Mouse (Mus musculus): ENCODE measurements around the gene Rabgap1l. TPM values are rescaled to one million over a fixed set of nuclear protein-coding genes. Genes with fewer than 3 reads are reported as not detected.

The Rabgap1l gene
- polyA plus RNA-seq, 1 experiment: 9.8 TPM

DNA sequence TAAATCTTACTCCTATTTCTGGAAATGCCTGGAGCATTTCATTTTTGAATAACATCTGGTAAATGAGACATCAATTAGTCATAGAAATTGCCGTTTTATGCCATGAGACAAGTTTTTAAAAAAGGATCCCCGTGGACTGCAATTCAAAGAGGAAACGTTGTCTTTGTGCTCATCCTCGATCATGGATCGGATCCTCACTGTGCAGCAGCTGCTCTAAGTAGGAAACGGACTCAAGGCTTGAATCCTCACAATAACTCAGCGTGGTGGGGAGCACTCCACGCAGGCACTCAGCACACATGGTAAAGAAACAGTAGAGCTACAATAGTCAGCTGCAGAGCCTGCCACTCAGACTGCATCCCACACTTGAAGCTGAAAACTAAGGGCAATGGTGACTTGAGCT lies 616.1 kb downstream of the Rabgap1l start:
- no peak for DNase-seq (ENCODE audit: low read depth)

Other genes with a start within 250 kb of the Rabgap1l start
- 15.7 and 15.8 TPM in 2 replicates for gene Rc3h1, start 113.2 kb upstream of the Rabgap1l start, polyA plus RNA-seq (2012; rRNA removed)
- gene Serpinc1, start 185.4 kb upstream of the Rabgap1l start, polyA plus RNA-seq (2012; rRNA removed): 0.36 and 4.0 TPM in 2 replicates
- gene Zbtb37, start 241.6 kb upstream of the Rabgap1l start, polyA plus RNA-seq (2012; rRNA removed): 2.4 and 3.0 TPM in 2 replicates

All from gonadal fat pad, adult 2 months (tissue).